Mouse (Mus musculus): ENCODE data around the gene Dnajc3.

GRCm38 (mm10) chr14:118911521-118911920 lies 26.3 kb upstream of the Dnajc3 start:
- TF ChIP-seq CTCF (IDR thresholded peaks at IDR 0.05; ENCODE audit: low read depth) = no peak
- TF ChIP-seq EP300 (IDR thresholded peaks at IDR 0.05; ENCODE audit: low read depth) = no peak
